Mouse (Mus musculus) heart, embryonic 14.5 days (tissue): ENCODE results near the gene Esd. TPM values are rescaled to one million over a fixed set of nuclear protein-coding genes. Genes with fewer than 3 reads are reported as not detected.

Experiments used
- ATAC-seq: fragments of 200-750 bp; cut with Nextera tagmentation; 2 replicates; pipeline ENCODE4 v1.8.0; 2017; ENCODE audit warnings: low read depth, moderate TSS enrichment; ENCODE audit not compliant: insufficient number of reproducible peaks, insufficient read depth, low FRiP score
- H3K27ac ChIP-seq, 2 experiments: fragments of 200-500 bp in 1 of 2; fragments of 300-500 bp in 1 of 2; sonication (generic) in 1 of 2; replicated peaks in 1 of 2; 2 replicates each; pipeline ENCODE4 v1.5.1; 2012 to 2014; ENCODE audit warnings: low read depth in 2 of 2, low read length in 2 of 2, control low read depth in 1 of 2, mild to moderate bottlenecking in 1 of 2, mixed read lengths in 1 of 2; ENCODE audit not compliant: control insufficient read depth in 1 of 2, insufficient read depth in 1 of 2
- H3K27me3 ChIP-seq: fragments of 300-500 bp; sonication (generic); 2 replicates; pipeline ENCODE4 v1.6.1; 2014; ENCODE audit warnings: mild to moderate bottlenecking, low read length, control low read depth; ENCODE audit not compliant: control insufficient read depth, insufficient read depth
- H3K36me3 ChIP-seq: fragments of 300-500 bp; sonication (generic); 2 replicates; pipeline ENCODE4 v1.6.1; 2014; ENCODE audit warnings: mild to moderate bottlenecking, control low read depth, low read length, mixed read lengths; ENCODE audit not compliant: control insufficient read depth, insufficient read depth
- H3K4me1 ChIP-seq, 2 experiments: fragments of 200-500 bp in 1 of 2; fragments of 300-500 bp in 1 of 2; sonication (generic) in 1 of 2; 2 replicates each; pipeline ENCODE4 v1.6.1; 2012 to 2014; ENCODE audit warnings: low read length in 2 of 2, control low read depth in 1 of 2, mixed read lengths in 1 of 2; ENCODE audit not compliant: control insufficient read depth in 2 of 2, insufficient read depth in 2 of 2
- H3K4me2 ChIP-seq: fragments of 300-500 bp; sonication (generic); 2 replicates; pipeline ENCODE4 v1.6.1; 2014; ENCODE audit warnings: mild to moderate bottlenecking, low read length
- H3K4me3 ChIP-seq, 2 experiments: fragments of 200-500 bp in 1 of 2; fragments of 300-500 bp in 1 of 2; sonication (generic) in 1 of 2; 2 replicates each; pipeline ENCODE4 v1.5.1; 2012 to 2014; ENCODE audit warnings: low read length in 2 of 2, mild to moderate bottlenecking in 2 of 2, control low read depth in 1 of 2, low read depth in 1 of 2, moderate library complexity in 1 of 2; ENCODE audit not compliant: control insufficient read depth in 1 of 2, insufficient read depth in 1 of 2
- H3K9ac ChIP-seq: fragments of 300-500 bp; sonication (generic); 2 replicates; pipeline ENCODE4 v1.6.1; 2014; ENCODE audit warnings: mild to moderate bottlenecking, low read length
- H3K9me3 ChIP-seq: fragments of 300-500 bp; sonication (generic); 2 replicates; pipeline ENCODE4 v1.6.1; 2016; ENCODE audit warnings: low read length, control low read depth; ENCODE audit not compliant: control insufficient read depth
- WGBS: fragments of 180-500 bp; shearing (Covaris S2); extraction: QIAGEN DNeasy Blood & Tissue Kit; methylation state at CpG from one replicate; pipeline ENCODE4 v1.1.7; 2014; 5-methylcytosine and 5-hydroxymethylcytosine counted together
- polyA plus RNA-seq: library from polyadenylated mRNA; unstranded; fragments of >200 nt; fragmentation: Nextera tagmentation; extraction: Ambion mirVana; gene quantifications from 2 replicates; pipeline ENCODE4 v1.2.1, GENCODE M21; 2014

The Esd gene
- 289 and 290 TPM in 2 replicates for polyA plus RNA-seq

DNA sequence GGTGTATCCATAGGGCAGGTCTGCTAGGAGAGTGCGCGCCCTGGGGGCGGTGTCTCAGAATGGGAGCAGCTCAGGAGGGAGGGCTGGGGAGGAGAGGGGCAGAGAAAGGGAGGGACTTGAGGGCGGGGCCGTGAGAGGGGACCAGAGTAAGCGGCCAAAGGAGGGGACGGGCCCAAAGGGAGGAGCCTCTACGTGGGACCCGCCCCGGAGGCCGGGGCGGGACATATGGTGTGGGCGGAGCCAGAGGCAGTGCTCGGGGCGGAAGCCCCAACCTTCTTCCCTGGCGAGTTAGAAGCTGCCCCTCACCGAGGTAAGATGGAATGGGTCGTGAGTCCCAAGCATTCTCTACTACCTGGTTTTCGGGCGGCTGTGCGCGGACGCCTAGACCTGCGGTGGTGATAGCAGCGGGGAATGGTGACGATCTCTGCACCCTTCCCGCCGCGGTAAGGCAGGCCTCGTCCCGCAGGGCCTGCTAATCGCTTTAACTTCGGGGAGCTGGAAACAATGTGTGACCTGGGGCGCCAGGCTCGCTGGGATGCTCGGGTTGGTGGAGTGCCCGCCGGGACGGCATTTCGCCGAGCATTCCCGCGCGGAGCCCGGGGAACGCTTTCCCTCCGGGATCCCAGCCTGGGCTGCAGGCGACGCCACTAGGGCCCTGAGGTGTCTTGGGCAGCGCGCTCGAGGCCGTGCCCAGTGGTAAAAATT, at the start of gene Esd:
Gene Esd, plus strand, starts transcription at position 219 of the 705 bp plus-strand sequence.
- Histone ChIP-seq H3K27me3 (no peaks in the 10 kb centered on the region), H3K9me3 (no peaks in the 10 kb centered on the region), H3K36me3 (peaks cover 23% of the 10 kb centered on the region), H3K4me3 (peak within 1 kb of the TSS; percentile 86 to 90), H3K4me2 (peak within 1 kb of the TSS; percentile 75), H3K4me1 (peaks cover 3 to 14% of the 10 kb centered on the region in 2 experiments; a peak in 2 of 4 replicates), H3K9ac (peak within 1 kb of the TSS; percentile 91), H3K27ac (peak within 1 kb of the TSS; percentile 71 to 78)
- ATAC-seq, result peak; percentile 99
- 0% methylated on average over 53 of the region's 53 CpGs for WGBS

DNA sequence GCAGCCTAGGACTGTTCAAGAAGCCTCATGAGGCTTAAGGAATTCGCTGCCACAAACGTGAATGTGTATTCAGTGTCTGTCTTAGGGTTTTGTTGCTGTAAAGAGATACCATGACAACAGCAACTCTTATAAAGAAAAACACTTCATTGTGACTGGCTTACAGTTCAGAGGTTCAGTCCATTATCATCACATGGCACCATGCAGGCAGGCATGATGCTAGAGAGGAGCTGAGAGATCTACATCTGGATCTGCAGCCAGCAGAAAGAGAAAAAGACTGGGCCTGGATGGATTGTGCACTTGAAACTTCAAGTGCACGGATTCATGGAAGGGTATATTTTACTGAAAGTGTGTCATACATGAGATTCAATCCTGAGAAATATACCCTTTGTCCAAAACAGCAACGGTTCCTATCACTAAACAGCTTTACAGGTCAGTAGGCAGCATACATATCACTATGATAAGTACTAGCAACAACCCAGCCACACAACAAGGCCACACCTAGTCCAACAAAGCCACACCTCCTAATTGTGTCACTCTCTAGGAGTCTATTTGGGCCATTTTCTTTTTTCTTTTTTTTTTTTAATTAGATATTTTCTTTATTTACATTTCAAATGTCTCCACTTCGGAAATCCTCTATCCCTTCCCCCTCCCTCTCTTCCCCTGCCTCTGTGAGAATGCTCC, 47.7 kb upstream of the Esd start:
- H3K36me3 ChIP-seq, result no peaks in the 10 kb centered on the region
- no peak overlapping the region for H3K4me3 ChIP-seq
- H3K9ac ChIP-seq, result no peak overlapping the region
- H3K4me1 ChIP-seq, result peaks cover 2 to 3% of the 10 kb centered on the region in 2 experiments; a peak in 2 of 4 replicates
- 79% methylated on average over 5 of the region's 5 CpGs for WGBS
- no peak overlapping the region for H3K4me2 ChIP-seq
- H3K27ac ChIP-seq, result no peak overlapping the region
- ATAC-seq, result no peak
- no peaks in the 10 kb centered on the region for H3K9me3 ChIP-seq
- H3K27me3 ChIP-seq, result no peaks in the 10 kb centered on the region

DNA sequence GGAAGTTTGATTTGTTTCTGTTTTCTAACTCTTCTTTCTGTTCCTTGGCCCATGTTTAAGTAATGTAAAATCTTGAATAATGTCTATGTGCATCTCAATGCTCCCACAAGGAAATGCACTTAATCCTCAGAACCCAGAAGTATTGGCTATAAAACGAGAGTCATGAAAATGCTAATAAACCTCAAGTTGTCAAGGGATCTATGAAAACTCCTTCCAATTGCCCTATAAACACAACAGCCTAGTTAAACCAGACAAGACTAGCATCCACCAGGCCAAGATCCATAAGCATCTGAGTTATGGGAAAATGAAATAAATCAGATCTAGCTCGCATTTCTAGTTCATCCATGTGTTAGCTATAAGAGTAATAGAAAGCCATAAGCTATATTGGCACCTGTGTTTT, 40.1 kb upstream of the Esd start:
- H3K9me3 ChIP-seq, result no peaks in the 10 kb centered on the region
- no peaks in the 10 kb centered on the region for H3K27me3 ChIP-seq
- no peak for ATAC-seq
- 92% methylated on average over 2 of the region's 2 CpGs for WGBS
- H3K4me1 ChIP-seq, result no peaks in the 10 kb centered on the region
- H3K36me3 ChIP-seq, result no peaks in the 10 kb centered on the region
- H3K27ac ChIP-seq, result no peak overlapping the region
- no peak overlapping the region for H3K4me2 ChIP-seq
- no peak overlapping the region for H3K9ac ChIP-seq
- H3K4me3 ChIP-seq, result no peak overlapping the region

DNA sequence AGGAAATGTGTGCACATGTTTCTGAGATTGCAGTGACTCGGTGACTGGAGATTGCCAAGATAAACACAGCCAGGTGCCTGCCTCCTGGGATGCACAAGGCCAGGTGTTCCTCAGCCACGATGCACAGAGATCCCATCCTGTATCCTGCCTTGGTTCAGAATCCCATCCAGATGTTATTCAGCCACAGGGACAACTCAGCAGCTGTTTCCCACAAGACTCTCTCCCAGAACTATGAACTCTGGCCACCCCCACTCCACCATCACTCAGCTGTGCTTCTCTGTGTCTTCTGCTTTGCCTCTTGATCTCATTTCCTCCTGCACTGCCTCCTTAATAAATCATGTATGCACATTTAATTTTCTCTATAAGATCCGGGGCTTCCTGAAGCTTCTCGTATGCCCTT, 35.3 kb upstream of the Esd start:
- Histone ChIP-seq H3K9ac (no peak overlapping the region), H3K4me1 (0 out of 4 replicates have a peak, but pooled peaks cover 0 to 4% of the 10 kb centered on the region in 2 experiments), H3K4me2 (no peak overlapping the region), H3K36me3 (no peaks in the 10 kb centered on the region), H3K9me3 (no peaks in the 10 kb centered on the region), H3K27ac (no peak overlapping the region), H3K4me3 (no peak overlapping the region), H3K27me3 (no peaks in the 10 kb centered on the region)
- ATAC-seq, result no peak
- 70% methylated on average over 4 of the region's 4 CpGs for WGBS

DNA sequence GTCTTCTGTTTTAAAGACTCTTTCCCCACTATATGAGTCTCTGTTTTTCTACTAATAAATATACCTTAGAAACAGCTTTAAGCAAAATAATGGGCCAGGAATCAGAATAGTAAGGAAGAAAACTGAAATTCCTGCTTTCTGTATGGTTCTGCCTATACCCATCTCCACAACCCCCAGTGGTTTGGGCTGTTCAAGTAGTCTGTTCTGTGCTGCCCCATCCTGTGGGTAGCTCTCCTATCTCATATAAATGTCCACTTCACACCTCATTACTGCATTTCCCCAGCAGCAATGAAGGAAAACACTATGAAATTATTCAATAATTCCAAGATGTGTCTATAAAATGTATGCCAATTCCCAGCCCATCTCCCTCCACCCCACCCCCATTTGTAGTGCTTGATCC, 34.7 kb upstream of the Esd start:
- H3K36me3 ChIP-seq, result no peaks in the 10 kb centered on the region
- no peak for ATAC-seq
- H3K4me3 ChIP-seq, result no peak overlapping the region

DNA sequence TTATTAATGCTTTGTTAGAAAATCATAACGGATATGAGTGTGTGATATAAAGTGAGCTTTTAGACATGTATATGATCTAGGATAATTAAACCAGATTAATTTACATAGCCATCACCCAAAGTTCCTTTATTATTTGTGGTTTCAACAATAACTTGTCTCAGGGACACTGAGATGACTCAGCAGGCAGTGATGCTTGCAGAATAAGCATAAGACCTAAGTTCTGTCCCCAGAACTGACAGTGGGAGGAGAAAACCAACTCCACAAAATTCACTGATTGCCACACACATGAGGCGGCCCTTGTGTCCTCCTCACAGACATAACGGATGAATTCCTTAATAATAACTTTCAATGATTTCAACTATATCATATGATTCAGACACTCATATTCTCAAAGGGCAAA, 32.9 kb upstream of the Esd start:
- no peaks in the 10 kb centered on the region for H3K27me3 ChIP-seq
- ATAC-seq, result no peak
- H3K4me3 ChIP-seq, result no peak overlapping the region
- H3K4me1 ChIP-seq, result peaks cover 0 to 4% of the 10 kb centered on the region in 2 experiments; a peak in 1 of 4 replicates
- H3K9ac ChIP-seq, result no peak overlapping the region
- no peaks in the 10 kb centered on the region for H3K36me3 ChIP-seq
- H3K9me3 ChIP-seq, result no peaks in the 10 kb centered on the region
- no peak overlapping the region for H3K27ac ChIP-seq
- no peak overlapping the region for H3K4me2 ChIP-seq
- WGBS, result 85% methylated on average over 3 of the region's 3 CpGs

More for the DNA sequence above, 34.7 kb upstream of the Esd start:
- H3K27ac ChIP-seq, result no peak overlapping the region
- H3K27me3 ChIP-seq, result no peaks in the 10 kb centered on the region
- H3K9me3 ChIP-seq, result no peaks in the 10 kb centered on the region
- H3K9ac ChIP-seq, result no peak overlapping the region
- H3K4me1 ChIP-seq, result 0 out of 4 replicates have a peak, but pooled peaks cover 0 to 4% of the 10 kb centered on the region in 2 experiments
- H3K4me2 ChIP-seq, result no peak overlapping the region

DNA sequence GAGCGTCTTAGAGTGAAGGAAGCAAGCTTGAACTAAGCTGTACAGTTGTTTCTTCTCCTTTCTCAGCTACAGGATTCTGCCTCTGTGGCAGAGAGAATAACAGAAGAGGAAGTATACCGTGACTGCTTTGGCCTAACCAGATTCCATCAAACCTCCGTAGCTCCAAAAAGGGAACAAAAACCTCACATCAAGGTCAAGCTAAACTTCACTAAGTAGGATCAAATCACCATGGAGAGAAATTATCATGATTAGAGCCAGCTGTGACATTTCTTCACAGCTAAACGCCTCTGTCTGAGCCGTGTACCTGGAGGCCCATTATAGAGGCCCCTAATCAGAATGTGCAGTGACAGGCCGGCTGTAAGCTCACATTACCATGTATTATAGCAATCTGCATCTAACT, 28.2 kb upstream of the Esd start:
- no peaks in the 10 kb centered on the region for H3K27me3 ChIP-seq
- no peak for ATAC-seq
- H3K4me2 ChIP-seq, result no peak overlapping the region
- no peak overlapping the region for H3K4me3 ChIP-seq
- H3K9me3 ChIP-seq, result no peaks in the 10 kb centered on the region
- H3K4me1 ChIP-seq, result peaks cover 0 to 4% of the 10 kb centered on the region in 2 experiments; a peak in 1 of 4 replicates
- WGBS, result 62% methylated on average over 6 of the region's 6 CpGs
- H3K36me3 ChIP-seq, result no peaks in the 10 kb centered on the region
- H3K27ac ChIP-seq, result no peak overlapping the region
- no peak overlapping the region for H3K9ac ChIP-seq
